7 mouse cellular contexts compared by ENCODE assay signal in genomic region chr11:52231606-52232541, GRCm38 (mm10). TPM values are rescaled to one million over a fixed set of nuclear protein-coding genes. Genes with fewer than 3 reads are reported as not detected.
DNase-seq lines count a peak whose midpoint lies in the region; ATAC-seq lines count a peak whose summit lies in the region.

Gene Skp1a (plus strand): TSS chr11:52231995.

- H3K4me2 ChIP-seq in midbrain, embryonic 13.5 days (replicated peaks) = peak within 1 kb of the TSS; percentile 80

- H3K4me3 ChIP-seq in embryonic facial prominence, embryonic 10.5 days = peak within 1 kb of the TSS; percentile 99
- H3K4me3 ChIP-seq in limb, embryonic 10.5 days = peak within 1 kb of the TSS; percentile 96
- H3K4me3 ChIP-seq in midbrain, embryonic 13.5 days (replicated peaks) = peak within 1 kb of the TSS; percentile 91

- no peaks in the 10 kb centered on the region for H3K27me3 ChIP-seq in embryonic facial prominence, embryonic 10.5 days (replicated peaks; ENCODE audit: low read depth, poor library complexity, severe bottlenecking)
- no peaks in the 10 kb centered on the region for H3K27me3 ChIP-seq in limb, embryonic 10.5 days (ENCODE audit: low read depth, poor library complexity, severe bottlenecking)
- no peaks in the 10 kb centered on the region for H3K27me3 ChIP-seq in midbrain, embryonic 13.5 days

- DNase-seq in adrenal gland, postnatal 10 days = peak; percentile 97
- DNase-seq in embryonic facial prominence, embryonic 10.5 days (ENCODE audit: low spot score) = peak; percentile 93
- DNase-seq in kidney, adult 11 months = peak; percentile 86
- DNase-seq in limb, embryonic 10.5 days (ENCODE audit: low spot score) = peak; percentile 95
- DNase-seq in spleen, adult 12 weeks (ENCODE audit: low spot score) = peak; percentile 89

- peaks cover 32% of the 10 kb centered on the region for H3K4me1 ChIP-seq in embryonic facial prominence, embryonic 10.5 days
- H3K4me1 ChIP-seq in limb, embryonic 10.5 days = peaks cover 18% of the 10 kb centered on the region
- peaks cover 31% of the 10 kb centered on the region for H3K4me1 ChIP-seq in midbrain, embryonic 13.5 days (replicated peaks)

- peak within 1 kb of the TSS; percentile 99 for H3K27ac ChIP-seq in embryonic facial prominence, embryonic 10.5 days (replicated peaks)
- peak within 1 kb of the TSS; percentile 100 for H3K27ac ChIP-seq in limb, embryonic 10.5 days
- peak within 1 kb of the TSS; percentile 99 for H3K27ac ChIP-seq in midbrain, embryonic 13.5 days

- under 1% methylated on average over 87 of the region's 87 CpGs for WGBS in embryonic facial prominence, embryonic 10.5 days
- under 1% methylated on average over 87 of the region's 87 CpGs for WGBS in limb, embryonic 10.5 days
- WGBS in midbrain, embryonic 13.5 days = under 1% methylated on average over 87 of the region's 87 CpGs

- peak; percentile 90 for ATAC-seq in granulocyte monocyte progenitor cell, adult 5-6 weeks (replicated peaks; ENCODE audit: poor library complexity, severe bottlenecking)
- peak; percentile 92 for ATAC-seq in midbrain, embryonic 13.5 days

- H3K36me3 ChIP-seq in embryonic facial prominence, embryonic 10.5 days (replicated peaks) = peaks cover 22% of the 10 kb centered on the region
- H3K36me3 ChIP-seq in limb, embryonic 10.5 days = peaks cover 20% of the 10 kb centered on the region
- H3K36me3 ChIP-seq in midbrain, embryonic 13.5 days = peaks cover 6% of the 10 kb centered on the region; the same call in 1 of the 2 replicates

- H3K9ac ChIP-seq in midbrain, embryonic 13.5 days (replicated peaks) = peak within 1 kb of the TSS; percentile 99

- no peaks in the 10 kb centered on the region for H3K9me3 ChIP-seq in embryonic facial prominence, embryonic 10.5 days
- no peaks in the 10 kb centered on the region for H3K9me3 ChIP-seq in limb, embryonic 10.5 days (replicated peaks)
- no peaks in the 10 kb centered on the region for H3K9me3 ChIP-seq in midbrain, embryonic 13.5 days

RNA-seq across cellular contexts. Expression of gene Skp1a, which starts in this region (rescaled TPM):
- 100 to 1,000 TPM; 309 to 323 TPM for total RNA-seq in adrenal gland, postnatal 10 days (2021)
- 938 and 966 TPM in 2 replicates for polyA plus RNA-seq in embryonic facial prominence, embryonic 10.5 days (2016; fragmentation: Nextera tagmentation; extraction: Ambion mirVana)
- total RNA-seq in granulocyte monocyte progenitor cell, adult 5-6 weeks (2014; fragmentation: Nextera tagmentation) = 180 and 196 TPM in 2 replicates
- 242 and 266 TPM in 2 replicates for total RNA-seq in granulocyte monocyte progenitor cell, adult 5-6 weeks (2017)
- polyA plus RNA-seq in limb, embryonic 10.5 days (2016; fragmentation: Nextera tagmentation; extraction: Ambion mirVana) = 876 and 900 TPM in 2 replicates
- polyA plus RNA-seq in midbrain, embryonic 13.5 days (2015; fragmentation: Nextera tagmentation; extraction: Ambion mirVana) = 1,061 and 1,143 TPM in 2 replicates

Comparison
In these comparisons a context has a peak if more than half of its experiments do, and no peak if none do; other contexts are left out.
1. Peak in every context shown above with its lines: DNase-seq, ATAC-seq, H3K4me3 ChIP-seq and H3K27ac ChIP-seq.